Mouse (Mus musculus) heart, adult 2 months (tissue): ENCODE measurements around the gene Trpv2.

ENCODE experiments used
- CTCF ChIP-seq: fragments of 200-600 bp; IDR thresholded peaks from 2 replicates; pipeline ENCODE4 v1.8.1; 2022; ENCODE audit warnings: antibody characterized with exemption, mild to moderate bottlenecking, moderate library complexity
- EP300 ChIP-seq: fragments of 200-500 bp; IDR thresholded peaks from 2 replicates; pipeline ENCODE4 v1.6.1; 2011; ENCODE audit warnings: low read depth, low read length, control low read depth; ENCODE audit not compliant: insufficient read depth
- POLR2A ChIP-seq: fragments of 200-500 bp; IDR thresholded peaks from 2 replicates; pipeline ENCODE4 v1.6.1; 2011; ENCODE audit warnings: mild to moderate bottlenecking, low read depth, low read length, control low read depth; ENCODE audit not compliant: insufficient read depth

GRCm38 (mm10) chr11:62636105-62636839 is 62.0 kb downstream of the Trpv2 start:
- no peak for TF ChIP-seq POLR2A
- TF ChIP-seq CTCF = no peak
- TF ChIP-seq EP300 = no peak
